Mouse (Mus musculus): ENCODE measurements around the gene Tbx1.
"Not testable (repeated sequence)": the region's sequence is repeated elsewhere in the genome, so short reads cannot be mapped to it uniquely, and the experiment has no call there.

Tbx1 gene

GRCm38 (mm10) chr16:18547891-18548290 lies 42.6 kb downstream of the Tbx1 start:
- DNase-seq = peak; percentile 10 to 15

GRCm38 (mm10) chr16:18543151-18543829 lies 47.2 kb downstream of the Tbx1 start:
- no peak for DNase-seq

- no peak for DNase-seq
Observed at GRCm38 (mm10) chr16:18539281-18539680, 51.2 kb downstream of the Tbx1 start.

DNA sequence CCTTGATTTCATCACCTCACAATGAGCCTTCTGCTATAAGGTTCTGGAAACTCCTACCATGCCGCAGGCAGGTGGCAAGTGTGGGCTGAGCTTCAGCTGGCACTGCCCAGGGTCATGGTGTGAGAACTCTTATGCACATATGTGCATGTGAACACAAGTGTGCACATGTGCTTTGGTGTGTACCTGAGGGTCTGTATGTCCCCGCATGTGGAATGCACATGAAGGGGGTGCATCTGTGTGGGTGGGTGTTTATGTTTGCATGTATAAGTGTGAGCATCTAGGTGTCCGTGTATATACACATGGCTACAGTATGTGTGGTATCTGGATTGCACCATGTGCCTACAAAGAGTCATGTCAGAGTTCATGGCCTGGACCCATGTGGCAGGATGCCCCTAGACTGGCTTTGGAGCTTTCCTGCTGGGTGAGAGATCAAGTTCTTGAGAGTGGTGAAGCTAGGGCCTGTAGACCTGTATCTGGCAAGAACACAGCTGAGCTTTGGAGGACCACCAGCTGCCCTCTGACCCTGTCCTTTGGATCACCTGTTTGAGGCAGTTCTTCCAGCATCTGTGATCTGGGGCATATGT lies 53.0 kb downstream of the Tbx1 start:
- DNase-seq = no peak

- DNase-seq = not testable (repeated sequence)
Observed at GRCm38 (mm10) chr16:18533061-18533460, 57.4 kb downstream of the Tbx1 start.
